Mouse (Mus musculus): Measurements from ENCODE around the gene Mthfd2l. TPM values are rescaled to one million over a fixed set of nuclear protein-coding genes. Genes with fewer than 3 reads are reported as not detected.
A peak's percentile ranks its signal among the peaks of the same experiment; 100 is the strongest.

The Mthfd2l gene
- polyA plus RNA-seq, 1 experiment from 2014 or later = 94.4 TPM

DNA sequence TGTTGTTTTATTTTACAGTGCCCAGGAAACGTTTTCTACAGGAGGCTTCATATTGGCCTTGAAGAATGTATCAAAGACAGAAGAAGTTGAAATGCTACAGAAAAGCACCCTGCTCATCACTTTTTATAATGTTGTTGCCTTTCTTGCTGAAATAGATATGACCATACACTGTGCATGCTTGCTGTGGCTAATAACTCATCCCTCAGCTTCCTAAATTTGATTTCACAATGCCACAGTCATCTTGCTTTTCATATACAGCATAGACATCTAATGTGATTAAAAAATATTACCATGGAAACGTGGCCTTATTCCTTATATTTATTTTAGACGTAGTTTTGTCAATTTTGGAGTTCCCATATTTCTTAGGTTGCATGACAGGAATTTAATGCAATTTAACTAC is 33.5 kb upstream of the Mthfd2l start:
- Histone ChIP-seq H3K4me2 (ENCODE audit: low read length) (no peak overlapping the region), H3K36me3 (ENCODE audit: control insufficient read depth, insufficient read depth, low read length) (no peaks in the 10 kb centered on the region), H3K4me3 (replicated peaks; ENCODE audit: low read depth, low read length) (no peak overlapping the region), H3K9ac (replicated peaks; ENCODE audit: low read length) (no peak overlapping the region), H3K9me3 (ENCODE audit: control insufficient read depth, low read length) (no peaks in the 10 kb centered on the region), H3K4me1 (ENCODE audit: control insufficient read depth, insufficient read depth, low read length) (no peaks in the 10 kb centered on the region), H3K27ac (replicated peaks; ENCODE audit: low read depth, low read length) (no peak overlapping the region), H3K27me3 (ENCODE audit: control insufficient read depth, insufficient read depth, low read length) (no peaks in the 10 kb centered on the region)
- no peak for ATAC-seq (ENCODE audit: low FRiP score, low TSS enrichment)
- WGBS = 75% methylated on average over 3 of the region's 3 CpGs
- DNase-seq = no peak

DNA sequence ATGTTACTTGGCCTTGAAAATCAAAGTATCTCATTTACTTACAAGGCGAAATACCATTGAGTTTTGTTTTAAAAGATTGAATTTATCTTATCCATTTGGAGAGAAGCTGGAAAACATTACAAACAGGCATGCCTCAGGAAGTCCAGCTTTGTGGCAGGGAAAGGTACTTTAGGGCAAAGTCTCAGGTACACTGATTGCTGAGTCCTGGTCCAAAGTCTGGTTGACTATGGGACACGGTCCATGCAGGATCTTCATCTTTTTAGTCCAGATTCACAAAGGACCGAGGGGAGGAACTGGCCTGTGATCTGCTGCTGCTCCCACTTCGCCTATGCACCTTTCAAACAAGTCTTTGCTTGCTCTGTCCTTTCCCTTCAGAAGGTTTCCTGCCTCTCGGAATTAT is 31.6 kb upstream of the Mthfd2l start:
- Histone ChIP-seq H3K4me1 (ENCODE audit: control insufficient read depth, insufficient read depth, low read length) (peaks cover 8% of the 10 kb centered on the region; the same call in 1 of the 2 replicates), H3K27me3 (ENCODE audit: control insufficient read depth, insufficient read depth, low read length) (no peaks in the 10 kb centered on the region), H3K27ac (replicated peaks; ENCODE audit: low read depth, low read length) (no peak overlapping the region), H3K4me2 (ENCODE audit: low read length) (no peak overlapping the region), H3K9ac (replicated peaks; ENCODE audit: low read length) (no peak overlapping the region), H3K9me3 (ENCODE audit: control insufficient read depth, low read length) (no peaks in the 10 kb centered on the region), H3K4me3 (replicated peaks; ENCODE audit: low read depth, low read length) (no peak overlapping the region), H3K36me3 (ENCODE audit: control insufficient read depth, insufficient read depth, low read length) (no peaks in the 10 kb centered on the region)
- ATAC-seq (ENCODE audit: low FRiP score, low TSS enrichment) (no peak), DNase-seq (no peak)
- 85% methylated on average over 5 of the region's 5 CpGs for WGBS

DNA sequence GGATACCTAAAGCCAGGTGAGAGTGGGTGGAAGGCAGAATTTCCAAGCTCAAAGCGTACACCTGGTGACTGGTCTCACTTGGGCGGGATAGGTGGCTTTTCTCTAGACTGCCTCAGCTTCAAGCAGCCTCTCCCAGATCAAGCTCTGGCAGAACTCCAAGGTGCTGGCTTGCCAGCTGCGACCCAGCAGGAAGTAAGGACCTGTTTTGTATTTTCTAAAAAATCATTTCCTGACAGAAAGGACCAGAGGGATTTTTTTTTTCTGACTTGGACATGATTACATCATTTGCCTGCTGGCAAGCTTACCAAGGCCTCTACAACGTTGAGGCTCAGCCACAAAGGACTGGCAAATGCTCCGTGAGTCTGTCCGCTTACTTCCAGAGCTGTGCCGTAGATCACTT is 30.8 kb upstream of the Mthfd2l start:
- WGBS = 61% methylated on average over 7 of the region's 7 CpGs
- no peak overlapping the region for H3K4me3 ChIP-seq (replicated peaks; ENCODE audit: low read depth, low read length)
- DNase-seq = peak; percentile 52

DNA sequence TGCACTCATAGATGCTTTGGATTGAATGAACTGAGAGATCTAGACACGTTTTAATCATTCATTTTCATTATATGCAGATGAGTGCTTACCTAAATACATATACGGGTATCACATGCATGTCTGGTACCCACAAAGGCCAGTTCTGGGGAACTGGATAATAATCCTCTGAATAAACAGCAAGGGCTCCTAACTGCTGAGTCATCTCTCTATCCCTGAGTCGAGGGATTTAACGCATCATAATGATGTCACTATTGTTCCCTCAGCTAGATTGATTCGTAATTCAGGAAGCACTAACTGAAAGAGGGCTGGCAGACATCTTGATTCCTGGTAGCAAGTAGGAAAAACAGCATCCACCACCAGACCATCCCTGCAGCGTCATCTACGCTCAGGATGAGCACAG is 30.2 kb upstream of the Mthfd2l start:
- DNase-seq (peak; percentile 33), ATAC-seq (ENCODE audit: low FRiP score, low TSS enrichment) (no peak)
- Histone ChIP-seq H3K4me2 (ENCODE audit: low read length) (no peak overlapping the region), H3K27ac (replicated peaks; ENCODE audit: low read depth, low read length) (no peak overlapping the region), H3K9ac (replicated peaks; ENCODE audit: low read length) (no peak overlapping the region), H3K27me3 (ENCODE audit: control insufficient read depth, insufficient read depth, low read length) (peaks cover 5% of the 10 kb centered on the region; the same call in 1 of the 2 replicates), H3K36me3 (ENCODE audit: control insufficient read depth, insufficient read depth, low read length) (no peaks in the 10 kb centered on the region), H3K4me1 (ENCODE audit: control insufficient read depth, insufficient read depth, low read length) (peaks cover 8% of the 10 kb centered on the region; the same call in 1 of the 2 replicates), H3K9me3 (ENCODE audit: control insufficient read depth, low read length) (no peaks in the 10 kb centered on the region), H3K4me3 (replicated peaks; ENCODE audit: low read depth, low read length) (no peak overlapping the region)
- WGBS = 57% methylated on average over 7 of the region's 7 CpGs

More for the DNA sequence above, 30.8 kb upstream of the Mthfd2l start:
- Histone ChIP-seq H3K4me2 (ENCODE audit: low read length) (no peak overlapping the region), H3K36me3 (ENCODE audit: control insufficient read depth, insufficient read depth, low read length) (no peaks in the 10 kb centered on the region), H3K9ac (replicated peaks; ENCODE audit: low read length) (no peak overlapping the region), H3K27ac (replicated peaks; ENCODE audit: low read depth, low read length) (no peak overlapping the region), H3K27me3 (ENCODE audit: control insufficient read depth, insufficient read depth, low read length) (peaks cover 5% of the 10 kb centered on the region; the same call in 1 of the 2 replicates), H3K4me1 (ENCODE audit: control insufficient read depth, insufficient read depth, low read length) (peaks cover 8% of the 10 kb centered on the region; the same call in 1 of the 2 replicates), H3K9me3 (ENCODE audit: control insufficient read depth, low read length) (no peaks in the 10 kb centered on the region)
- ATAC-seq (ENCODE audit: low FRiP score, low TSS enrichment) = no peak

DNA sequence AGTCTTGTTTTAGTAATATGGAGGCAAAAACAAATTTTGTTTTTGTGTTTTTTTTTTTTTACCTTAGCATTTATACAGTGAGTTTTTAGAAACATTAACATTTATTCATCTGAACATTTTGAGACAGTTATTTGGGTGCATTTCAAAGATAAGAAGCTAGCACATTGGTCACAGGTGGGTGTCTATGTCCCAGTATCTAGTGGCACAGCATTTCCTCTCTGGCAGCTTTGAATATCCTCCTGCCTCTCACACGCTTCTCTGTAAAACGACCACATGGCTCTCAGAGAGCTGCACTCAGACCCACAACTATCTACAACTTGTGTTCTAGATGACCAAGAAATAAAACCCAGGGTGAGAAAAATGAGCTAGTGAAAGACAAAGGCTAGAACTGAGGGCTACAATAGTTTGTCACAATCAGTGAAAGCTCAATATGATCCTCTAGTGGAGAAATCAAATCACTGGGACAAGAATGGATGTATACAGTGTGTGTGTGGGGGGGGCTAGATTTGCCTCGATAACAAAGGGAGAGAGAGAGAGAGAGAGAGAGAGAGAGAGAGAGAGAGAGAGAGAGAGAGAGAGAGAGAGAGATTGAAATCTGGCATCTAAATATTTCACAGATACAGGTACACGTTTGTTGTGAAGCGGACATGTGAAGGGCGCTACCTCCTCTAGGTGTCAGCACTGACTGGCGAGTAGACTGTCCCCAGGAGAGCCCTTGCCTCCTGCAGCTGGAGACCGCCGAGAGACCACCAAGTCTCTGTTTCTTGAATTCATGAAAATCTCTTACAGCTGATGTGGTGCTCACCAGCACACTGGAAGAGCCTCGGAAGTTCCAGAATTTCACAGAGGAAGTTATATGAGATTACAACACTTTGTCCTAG is 28.3 kb upstream of the Mthfd2l start:
- DNase-seq (peak; percentile 64), ATAC-seq (ENCODE audit: low FRiP score, low TSS enrichment) (peak; percentile 73; the same call in 1 of the 2 replicates)
- Histone ChIP-seq H3K4me1 (ENCODE audit: control insufficient read depth, insufficient read depth, low read length) (peaks cover 8% of the 10 kb centered on the region; the same call in 1 of the 2 replicates), H3K27ac (replicated peaks; ENCODE audit: low read depth, low read length) (no peak overlapping the region), H3K27me3 (ENCODE audit: control insufficient read depth, insufficient read depth, low read length) (peaks cover 5% of the 10 kb centered on the region; the same call in 1 of the 2 replicates), H3K9me3 (ENCODE audit: control insufficient read depth, low read length) (no peaks in the 10 kb centered on the region), H3K4me3 (replicated peaks; ENCODE audit: low read depth, low read length) (peak overlapping the region; percentile 31), H3K36me3 (ENCODE audit: control insufficient read depth, insufficient read depth, low read length) (no peaks in the 10 kb centered on the region), H3K4me2 (ENCODE audit: low read length) (peak overlapping the region; percentile 69), H3K9ac (replicated peaks; ENCODE audit: low read length) (no peak overlapping the region)
- WGBS = 15% methylated on average over 10 of the region's 10 CpGs

DNA sequence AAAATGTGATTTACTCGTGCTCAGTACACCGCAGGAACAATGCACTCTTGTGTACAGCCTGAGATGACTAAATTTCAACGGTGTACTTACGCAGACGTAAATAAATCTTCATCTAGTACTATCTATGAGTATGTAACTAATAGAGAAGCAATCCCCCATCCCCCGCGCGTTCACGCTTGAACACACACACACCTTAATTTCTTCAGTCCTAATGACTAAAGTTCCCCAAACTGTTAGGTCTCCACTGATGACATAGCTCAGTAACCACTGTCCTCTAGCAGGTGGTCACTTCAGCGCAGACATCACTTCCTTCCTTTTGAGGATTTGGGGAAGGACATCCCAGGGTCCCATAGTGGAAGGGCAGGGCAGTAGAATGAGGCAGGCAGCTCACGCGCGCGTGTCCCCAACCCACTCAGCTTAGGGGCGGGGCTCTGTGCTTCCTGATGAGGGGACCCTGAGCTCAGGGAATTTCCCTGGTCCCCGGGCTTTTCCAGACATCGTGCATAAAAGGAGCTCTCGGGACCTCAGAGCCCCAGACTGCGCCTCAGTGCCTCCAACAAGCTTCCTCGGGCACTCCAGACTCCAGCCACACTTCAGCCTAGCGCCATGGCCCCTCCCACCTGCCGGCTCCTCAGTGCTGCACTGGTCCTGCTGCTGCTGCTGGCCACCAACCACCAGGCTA is 27.4 kb upstream of the Mthfd2l start, which contains the start of gene Cxcl2:
Gene Cxcl2, plus strand, starts transcription at position 533 of the 682 bp plus-strand sequence.
- Histone ChIP-seq H3K4me1 (ENCODE audit: control insufficient read depth, insufficient read depth, low read length) (peaks cover 8% of the 10 kb centered on the region; the same call in 1 of the 2 replicates), H3K4me2 (ENCODE audit: low read length) (peak within 1 kb of the TSS; percentile 69), H3K27me3 (ENCODE audit: control insufficient read depth, insufficient read depth, low read length) (peaks cover 5% of the 10 kb centered on the region; the same call in 1 of the 2 replicates), H3K4me3 (replicated peaks; ENCODE audit: low read depth, low read length) (peak within 1 kb of the TSS; percentile 31), H3K9ac (replicated peaks; ENCODE audit: low read length) (no peak within 1 kb of the TSS), H3K9me3 (ENCODE audit: control insufficient read depth, low read length) (no peaks in the 10 kb centered on the region), H3K36me3 (ENCODE audit: control insufficient read depth, insufficient read depth, low read length) (no peaks in the 10 kb centered on the region), H3K27ac (replicated peaks; ENCODE audit: low read depth, low read length) (no peak within 1 kb of the TSS)
- DNase-seq = peak; percentile 39
- peak; percentile 58 for ATAC-seq (ENCODE audit: low FRiP score, low TSS enrichment)
- WGBS = 8% methylated on average over 22 of the region's 22 CpGs

DNA sequence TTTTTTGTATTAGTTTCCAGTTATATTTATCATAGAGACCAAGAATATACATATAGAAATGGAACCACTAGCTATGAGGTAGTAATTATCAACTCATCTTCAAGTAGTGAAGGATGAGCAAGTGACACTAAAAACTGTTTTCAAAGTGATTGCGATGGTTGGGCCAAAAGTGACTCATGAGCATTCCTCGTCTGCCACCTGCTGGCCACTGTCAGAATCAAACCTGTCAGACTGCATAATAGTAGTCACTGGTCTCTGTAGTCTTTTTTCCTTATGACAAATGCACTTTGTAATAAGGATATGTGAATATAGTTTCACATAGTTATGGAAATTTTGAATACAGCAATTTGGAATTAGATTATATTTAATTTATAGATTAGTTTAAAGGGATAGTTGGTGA is 21.9 kb upstream of the Mthfd2l start:
- no peaks in the 10 kb centered on the region for H3K4me1 ChIP-seq (ENCODE audit: control insufficient read depth, insufficient read depth, low read length)
- no peak overlapping the region for H3K27ac ChIP-seq (replicated peaks; ENCODE audit: low read depth, low read length)
- H3K4me3 ChIP-seq (replicated peaks; ENCODE audit: low read depth, low read length) = no peak overlapping the region
- H3K9ac ChIP-seq (replicated peaks; ENCODE audit: low read length) = no peak overlapping the region
- peak; percentile 70 for ATAC-seq (ENCODE audit: low FRiP score, low TSS enrichment)
- no peaks in the 10 kb centered on the region for H3K9me3 ChIP-seq (ENCODE audit: control insufficient read depth, low read length)
- WGBS = 2% methylated on average over 2 of the region's 2 CpGs
- DNase-seq = peak; percentile 92
- no peak overlapping the region for H3K4me2 ChIP-seq (ENCODE audit: low read length)
- peaks cover 5% of the 10 kb centered on the region; the same call in 1 of the 2 replicates for H3K27me3 ChIP-seq (ENCODE audit: control insufficient read depth, insufficient read depth, low read length)
- H3K36me3 ChIP-seq (ENCODE audit: control insufficient read depth, insufficient read depth, low read length) = no peaks in the 10 kb centered on the region

DNA sequence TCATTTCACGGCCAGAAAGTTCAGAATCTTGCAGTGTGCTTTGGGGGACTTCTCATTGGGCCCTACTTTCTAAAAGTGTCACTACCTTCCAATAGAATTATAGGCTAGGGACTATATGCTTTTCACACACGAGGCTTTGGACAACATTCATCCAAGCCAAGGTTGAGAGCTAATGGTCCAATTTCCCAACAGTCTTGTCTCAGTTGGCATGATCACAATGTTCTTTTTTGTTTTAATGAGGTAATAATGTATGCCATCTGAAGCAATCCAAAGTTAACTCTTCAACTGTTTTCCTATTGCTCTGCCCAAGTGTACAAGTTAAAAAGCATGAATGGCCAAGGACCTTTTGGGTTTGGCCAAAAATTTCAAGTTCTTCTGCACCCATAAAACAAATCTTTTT is 11.4 kb upstream of the Mthfd2l start:
- 80% methylated on average over 2 of the region's 2 CpGs for WGBS
- ATAC-seq (ENCODE audit: low FRiP score, low TSS enrichment) = no peak
- no peaks in the 10 kb centered on the region for H3K27me3 ChIP-seq (ENCODE audit: control insufficient read depth, insufficient read depth, low read length)

More for the DNA sequence above, 11.4 kb upstream of the Mthfd2l start:
- Histone ChIP-seq H3K9ac (replicated peaks; ENCODE audit: low read length) (no peak overlapping the region), H3K36me3 (ENCODE audit: control insufficient read depth, insufficient read depth, low read length) (no peaks in the 10 kb centered on the region), H3K4me1 (ENCODE audit: control insufficient read depth, insufficient read depth, low read length) (no peaks in the 10 kb centered on the region), H3K4me3 (replicated peaks; ENCODE audit: low read depth, low read length) (no peak overlapping the region), H3K9me3 (ENCODE audit: control insufficient read depth, low read length) (no peaks in the 10 kb centered on the region), H3K4me2 (ENCODE audit: low read length) (no peak overlapping the region), H3K27ac (replicated peaks; ENCODE audit: low read depth, low read length) (no peak overlapping the region)
- no peak for DNase-seq

All from midbrain, embryonic 14.5 days (tissue).